Mouse (Mus musculus): ENCODE results near the gene Fbf1.

Fbf1 gene

DNA sequence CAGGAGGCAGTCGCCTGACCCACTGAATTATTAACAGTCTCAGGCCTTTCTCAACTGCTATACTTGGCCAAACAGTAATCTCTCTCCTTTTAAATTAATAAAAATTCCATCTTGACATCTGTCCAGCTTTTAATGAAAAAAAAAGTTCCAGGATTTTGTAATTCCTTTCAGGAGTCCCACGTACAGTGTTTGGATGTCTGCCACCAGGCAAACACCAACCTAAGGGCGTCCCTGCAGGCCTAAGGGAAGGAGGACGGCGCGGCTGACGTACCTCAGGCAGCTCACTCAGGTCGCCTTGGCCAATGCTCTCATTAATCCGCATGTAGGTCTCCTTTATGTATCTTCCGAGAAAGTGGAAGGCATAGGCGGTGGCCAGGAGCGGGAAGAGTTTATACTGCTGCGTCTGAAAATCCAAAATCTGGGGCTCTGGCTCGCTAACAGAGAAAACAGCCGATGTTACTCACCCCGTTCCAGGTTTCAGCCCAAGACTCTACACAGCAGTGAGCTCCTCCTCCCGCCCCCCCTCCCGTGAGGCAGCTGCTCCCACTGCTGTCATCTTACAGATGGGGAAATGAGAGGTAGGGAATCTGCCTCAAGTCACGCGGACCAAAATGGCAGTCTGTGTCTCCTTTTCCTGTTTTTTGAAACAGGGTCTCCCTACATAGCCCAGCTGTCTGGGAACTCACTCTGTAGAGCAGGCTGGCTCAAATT, 10.6 kb upstream of the Fbf1 start:
- no peak for DNase-seq (ENCODE audit: low read depth, low spot score)

DNA sequence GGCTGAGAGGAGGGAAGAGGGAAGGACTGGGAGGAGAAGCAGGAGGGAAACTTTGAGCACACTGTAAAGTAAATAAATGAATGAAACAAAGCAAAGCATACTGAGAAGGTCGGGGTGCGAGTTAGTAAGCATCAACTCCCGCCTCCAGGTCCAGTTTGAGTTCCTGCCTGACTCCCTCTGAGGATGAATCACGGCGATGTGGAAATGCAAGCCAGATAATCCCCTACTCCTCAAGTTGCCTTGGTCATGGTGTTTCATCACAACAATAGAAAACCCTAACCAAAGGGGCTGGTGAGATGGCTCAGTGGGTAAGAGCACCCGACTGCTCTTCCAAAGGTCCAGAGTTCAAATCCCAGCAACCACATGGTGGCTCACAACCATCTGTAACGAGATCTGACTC, 8.0 kb upstream of the Fbf1 start:
- DNase-seq (ENCODE audit: low read depth, low spot score): no peak

DNA sequence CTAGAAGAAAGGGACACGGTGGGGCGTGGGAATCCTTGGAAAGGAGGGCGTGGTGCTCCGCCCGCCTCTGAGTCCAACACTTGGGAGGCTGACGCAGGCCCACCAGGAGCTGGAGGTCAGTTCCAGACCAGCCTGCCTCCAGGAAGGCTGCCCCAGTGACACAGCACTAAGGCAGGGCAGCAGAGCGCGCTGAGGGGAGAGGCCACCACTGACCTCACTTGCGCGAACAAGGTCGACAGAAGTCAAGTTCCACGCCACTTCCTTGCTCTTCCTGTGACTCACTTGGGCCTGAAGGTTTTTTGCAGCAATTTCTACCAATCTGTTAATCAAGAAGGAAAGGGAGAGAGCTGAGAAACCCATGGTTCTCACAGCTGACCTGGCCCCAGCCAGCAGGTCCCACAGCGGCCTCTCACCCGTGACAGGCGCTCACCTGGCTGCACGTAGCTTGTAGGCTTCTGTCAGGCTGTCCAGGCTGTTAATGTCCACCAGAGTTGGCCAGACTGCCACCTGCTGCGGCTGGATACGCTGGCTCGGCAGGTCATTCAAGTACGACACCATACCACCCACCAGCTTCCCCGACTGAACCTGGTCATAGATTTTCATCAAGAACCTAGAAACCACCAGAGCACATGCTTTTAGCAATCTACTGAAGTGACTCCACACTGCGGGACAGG, 6.9 kb upstream of the Fbf1 start:
- DNase-seq (ENCODE audit: low read depth, low spot score): no peak

DNA sequence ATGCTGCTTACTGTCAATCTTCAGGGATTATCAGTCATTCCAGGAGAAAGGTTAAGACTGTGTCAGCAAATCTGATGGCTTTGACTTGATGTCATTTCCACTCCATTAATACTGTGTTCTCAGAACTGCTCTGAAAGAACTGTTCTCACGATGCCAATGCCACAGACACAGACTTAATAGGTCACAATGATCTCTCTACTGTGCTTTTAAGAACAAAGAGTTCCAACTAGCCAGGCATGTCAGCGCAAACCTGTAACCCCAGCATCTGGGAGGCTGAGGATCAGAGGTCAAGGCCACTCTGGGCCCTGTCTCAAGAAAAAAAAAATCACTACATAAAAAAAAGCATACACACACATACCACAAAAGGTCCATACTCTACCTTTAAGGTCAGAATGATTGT, 4.0 kb upstream of the Fbf1 start:
- no peak for DNase-seq (ENCODE audit: low read depth, low spot score)

DNA sequence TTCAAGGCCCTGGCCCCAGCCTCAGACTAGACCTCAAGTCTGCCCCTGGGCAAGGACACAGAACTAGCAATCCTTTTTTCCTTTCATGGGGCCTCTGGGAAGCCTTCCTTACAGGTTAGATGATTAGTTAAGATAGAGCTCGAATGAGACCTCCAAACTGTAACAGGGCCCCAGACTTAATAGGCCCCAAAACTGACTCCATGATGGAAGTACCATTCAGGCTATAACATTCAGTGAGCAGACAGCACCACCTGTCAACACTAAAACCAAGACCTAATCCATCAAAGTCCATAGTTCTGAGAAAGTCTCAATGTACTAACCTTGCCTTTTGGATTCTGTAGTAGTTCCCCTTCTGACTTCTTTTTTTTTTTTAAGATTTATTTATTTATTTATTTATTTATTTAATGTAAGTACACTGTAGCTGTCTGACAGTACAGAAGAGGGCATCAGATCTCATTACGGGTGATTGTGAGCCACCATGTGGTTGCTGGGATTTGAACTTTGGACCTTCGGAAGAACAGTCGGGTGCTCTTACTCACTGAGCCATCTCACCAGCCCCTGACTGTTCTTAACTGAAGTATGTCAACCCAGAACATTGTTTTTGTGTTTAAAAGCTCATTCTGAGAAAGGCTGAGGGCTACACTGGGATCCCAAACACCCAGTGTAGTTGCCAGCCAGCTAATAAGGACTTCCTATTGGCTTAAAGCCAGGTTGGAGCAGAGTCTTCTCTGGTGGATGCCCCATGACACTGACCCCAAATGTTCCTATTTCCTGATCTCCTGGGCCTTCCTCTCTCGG, 2.2 kb upstream of the Fbf1 start:
- DNase-seq (ENCODE audit: low read depth, low spot score): no peak

DNA sequence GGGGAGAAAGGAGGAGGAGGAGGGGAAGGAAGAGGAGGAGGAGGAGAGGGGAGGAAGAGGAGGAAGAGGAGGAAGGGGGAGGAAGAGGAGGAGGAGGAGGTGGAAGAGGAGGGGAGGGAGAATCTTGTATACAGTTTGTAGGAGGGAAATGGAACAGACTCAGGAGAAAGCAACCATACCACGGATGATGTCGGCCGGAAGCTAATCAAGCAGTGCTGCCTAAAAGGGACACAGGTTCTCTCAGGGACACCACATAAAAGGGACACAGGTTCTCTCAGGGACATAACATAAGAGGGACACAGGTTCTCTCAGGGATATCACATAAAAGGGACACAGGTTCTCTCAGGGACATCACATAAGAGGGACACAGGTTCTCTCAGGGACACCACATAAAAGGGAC, 1.2 kb upstream of the Fbf1 start:
- no peak for DNase-seq (ENCODE audit: low read depth, low spot score)

DNA sequence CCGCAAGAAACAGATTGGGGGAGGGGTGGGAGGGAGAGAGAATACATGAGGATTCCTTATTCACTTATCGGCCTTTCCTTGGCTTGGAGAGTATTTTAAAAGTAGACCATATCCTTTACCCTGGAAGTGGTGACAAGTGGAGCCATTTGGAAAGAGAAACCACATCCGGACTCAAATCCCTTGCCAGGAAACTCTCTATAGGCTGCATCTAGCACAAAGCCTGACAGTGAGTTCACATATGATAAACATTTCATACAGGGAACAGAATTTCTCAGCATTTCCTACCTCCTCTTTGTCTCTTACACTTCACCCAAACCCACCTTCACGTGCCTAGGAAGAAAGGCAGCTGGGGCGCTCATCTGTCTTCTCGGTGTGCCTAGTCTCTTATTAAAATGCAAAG, 734 bp downstream of the Fbf1 start:
- DNase-seq (ENCODE audit: low read depth, low spot score): peak; percentile 36

DNA sequence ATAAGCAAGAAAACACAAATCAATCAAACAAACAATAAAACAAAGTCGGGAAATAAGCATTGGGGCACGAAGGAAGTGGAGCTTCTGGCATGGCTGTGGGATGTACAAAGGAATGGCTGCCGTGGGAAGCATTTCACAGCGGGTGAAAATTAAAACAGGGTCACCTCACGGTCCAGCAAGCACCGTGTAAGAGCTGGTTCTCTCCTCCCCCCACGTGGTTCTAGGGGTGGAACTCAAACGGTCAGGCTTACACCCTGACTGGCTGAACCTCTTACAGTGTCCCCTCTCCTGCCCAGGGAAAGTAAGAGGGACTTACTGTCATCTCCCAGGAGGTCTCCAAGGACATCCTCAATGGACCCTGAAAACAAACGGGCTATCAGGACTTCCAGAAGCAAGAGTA, 5.0 kb downstream of the Fbf1 start:
- DNase-seq (ENCODE audit: low read depth, low spot score): no peak

DNA sequence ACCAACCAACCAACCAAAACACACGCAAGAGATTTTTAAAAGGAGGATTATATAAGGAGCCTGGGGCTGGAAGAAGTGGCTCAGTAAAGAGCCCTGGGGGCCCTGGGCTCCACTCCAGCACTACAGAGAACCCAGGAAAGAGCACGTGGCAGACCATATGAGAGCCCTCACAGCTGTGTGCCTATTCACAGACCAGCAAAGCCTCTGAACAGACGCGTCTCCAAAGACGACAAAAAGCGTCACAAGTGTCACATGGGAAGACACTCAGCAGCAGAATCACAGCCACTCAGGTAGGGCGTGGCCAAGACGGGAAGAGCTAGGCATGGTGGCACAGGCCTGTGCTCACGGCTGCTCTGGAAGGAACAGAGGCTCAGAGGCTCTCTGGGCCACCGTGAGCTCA, 5.8 kb downstream of the Fbf1 start:
- DNase-seq (ENCODE audit: low read depth, low spot score): no peak

DNA sequence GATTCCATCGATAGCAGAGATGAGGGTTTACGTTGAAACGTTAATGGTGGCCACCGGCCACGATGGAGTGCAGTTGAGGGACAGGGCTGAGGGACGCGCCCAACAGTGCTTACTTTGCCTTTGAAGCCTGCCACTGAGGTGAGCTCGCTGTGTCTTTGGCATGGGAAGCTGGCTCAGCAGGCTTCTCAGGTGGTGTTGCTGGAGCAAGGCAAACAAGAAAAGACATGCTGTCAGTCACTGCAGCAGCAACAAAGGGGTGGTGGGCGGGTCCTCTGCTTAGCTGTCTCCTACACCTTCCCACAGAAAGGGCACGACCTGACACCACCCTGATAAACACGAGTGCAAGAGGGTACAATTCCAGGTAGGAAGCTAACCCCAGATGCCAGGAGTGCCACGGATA, 6.7 kb downstream of the Fbf1 start:
- DNase-seq (ENCODE audit: low read depth, low spot score): no peak

DNA sequence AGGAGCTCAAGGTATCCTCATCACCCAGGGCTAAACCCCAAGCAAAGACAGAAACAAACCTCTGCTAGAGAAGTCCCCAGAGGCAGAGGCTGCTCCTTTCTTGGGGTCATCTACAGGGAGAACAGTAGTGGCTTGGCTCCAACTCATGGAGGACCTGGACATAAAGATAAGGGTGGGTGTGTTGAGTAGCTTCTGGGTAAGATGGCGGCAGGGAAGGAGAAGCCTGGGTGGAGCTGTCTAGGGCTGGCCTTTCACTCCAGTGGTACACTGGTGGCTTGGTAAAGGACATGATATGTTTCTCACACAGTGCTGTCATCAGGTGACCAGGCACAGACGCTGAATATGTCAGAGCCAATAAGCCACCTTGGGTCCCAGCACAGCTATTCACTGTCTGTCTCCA, 17.0 kb downstream of the Fbf1 start:
- no peak for DNase-seq (ENCODE audit: low read depth, low spot score)

DNA sequence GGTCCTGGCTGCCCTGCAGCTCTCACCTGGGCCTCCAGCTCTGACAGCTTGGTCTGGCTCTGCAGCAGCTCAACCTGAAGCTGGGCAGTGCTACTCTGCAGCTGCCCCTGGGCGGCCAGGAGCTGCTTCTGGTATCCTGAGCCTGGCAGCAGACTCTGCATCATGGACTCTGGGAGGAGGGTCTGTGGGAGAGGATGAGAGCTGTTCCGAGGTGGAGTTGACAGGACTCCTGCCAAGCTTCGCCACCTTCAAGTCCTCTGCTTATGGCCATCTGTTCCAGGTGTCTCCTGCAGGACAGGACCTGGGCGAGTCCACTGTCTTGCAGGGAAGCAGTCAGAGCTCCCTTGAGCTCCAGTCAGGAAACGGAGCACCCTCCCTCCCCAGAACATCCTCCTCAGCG, 18.6 kb downstream of the Fbf1 start:
- no peak for DNase-seq (ENCODE audit: low read depth, low spot score)

DNA sequence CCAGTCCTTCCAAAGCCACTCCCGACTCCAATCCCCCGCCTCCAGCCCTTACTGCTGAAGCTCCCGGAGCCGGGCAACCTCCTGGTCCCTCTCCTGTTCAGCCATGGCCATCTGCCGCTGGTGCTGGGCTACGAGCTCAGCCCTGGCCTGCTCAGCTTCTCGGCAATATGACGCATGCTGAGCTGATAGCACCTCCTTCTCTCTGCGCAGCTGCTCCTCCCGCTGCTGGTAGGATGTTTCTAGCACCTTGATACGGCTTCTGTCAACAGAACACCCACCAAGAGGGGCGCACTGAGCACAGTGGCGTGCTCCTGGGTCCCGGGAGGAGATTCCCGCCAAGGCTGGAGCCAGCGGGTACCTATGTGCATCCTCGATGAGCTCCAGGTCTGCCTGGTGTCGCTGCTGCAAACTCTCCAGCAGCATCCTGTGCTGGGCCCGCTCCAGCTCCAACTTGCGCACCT, 19.2 kb downstream of the Fbf1 start:
- no peak for DNase-seq (ENCODE audit: low read depth, low spot score)

DNA sequence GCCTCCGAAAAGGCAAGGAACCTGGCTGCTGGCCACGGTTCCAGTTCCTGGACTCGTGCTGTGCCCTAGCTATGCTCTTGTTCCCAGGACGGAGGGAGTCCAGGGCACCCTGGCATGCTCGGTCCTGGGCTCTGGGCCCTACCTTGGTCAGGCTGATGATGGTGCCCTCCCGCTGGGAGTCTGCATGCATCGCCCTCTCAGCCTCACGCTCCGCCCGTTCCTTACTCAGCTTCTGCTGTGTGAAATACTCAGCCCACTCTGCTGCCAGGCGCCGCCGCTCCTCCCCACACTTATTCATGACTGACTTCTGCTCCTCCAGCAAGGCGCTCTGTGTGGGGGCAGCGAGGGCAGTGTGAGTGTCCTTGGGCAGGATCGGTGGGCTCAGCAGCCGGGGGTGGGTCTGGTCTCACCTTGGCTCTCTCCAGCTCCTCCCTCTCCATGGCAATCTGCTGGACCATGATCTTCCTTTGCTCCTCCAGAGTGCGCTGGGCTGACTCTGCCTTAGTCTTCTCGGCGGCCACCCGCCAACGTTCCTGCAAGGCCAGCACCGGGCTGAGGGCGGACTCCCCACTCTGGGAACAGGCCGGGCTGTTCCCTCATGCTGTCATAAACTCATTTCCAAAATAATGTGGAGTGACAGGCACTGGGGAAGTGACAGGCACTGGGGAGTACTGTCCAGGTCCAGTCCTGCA, 21.5 kb downstream of the Fbf1 start:
- no peak for DNase-seq (ENCODE audit: low read depth, low spot score)

DNA sequence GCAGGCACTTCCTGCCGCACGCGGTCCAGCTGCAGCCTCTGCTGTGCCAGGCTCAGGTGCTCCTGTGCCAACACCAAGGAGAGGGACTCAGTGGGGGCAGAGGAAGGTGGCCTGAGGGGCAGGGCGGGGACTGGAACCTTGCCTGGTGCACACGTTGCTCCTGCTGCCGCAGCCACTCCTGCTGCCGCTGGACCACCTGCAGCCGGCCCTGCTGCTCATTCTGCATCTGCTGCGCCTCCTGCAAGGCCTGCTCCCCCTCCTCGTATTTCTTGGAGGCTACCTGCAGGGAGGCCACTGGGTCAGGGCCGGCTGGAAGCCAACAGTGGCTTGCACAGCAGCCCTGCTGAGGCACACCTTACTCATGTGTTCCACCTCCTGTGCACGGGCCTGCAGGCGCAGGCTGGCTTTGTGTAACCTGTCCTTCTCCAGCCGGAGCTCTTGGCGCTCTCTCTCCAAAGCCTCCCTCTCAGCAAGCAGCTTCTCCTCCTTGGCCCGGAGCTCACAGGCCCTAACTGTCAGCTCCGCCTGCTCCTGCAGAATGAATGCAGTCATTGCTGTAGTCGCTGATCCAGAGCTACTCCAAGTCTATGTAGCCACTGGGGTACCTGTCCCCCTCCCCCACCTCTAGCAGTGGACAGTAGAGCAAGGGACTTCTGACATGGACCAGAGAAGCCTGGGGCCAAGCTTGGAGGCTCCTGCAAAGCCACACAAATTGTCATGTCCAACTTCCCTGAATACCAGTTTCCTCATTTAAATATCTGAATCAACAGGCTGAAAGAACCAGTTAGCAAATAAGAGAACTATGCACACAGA, 22.3 kb downstream of the Fbf1 start:
- DNase-seq (ENCODE audit: low read depth, low spot score): no peak

DNA sequence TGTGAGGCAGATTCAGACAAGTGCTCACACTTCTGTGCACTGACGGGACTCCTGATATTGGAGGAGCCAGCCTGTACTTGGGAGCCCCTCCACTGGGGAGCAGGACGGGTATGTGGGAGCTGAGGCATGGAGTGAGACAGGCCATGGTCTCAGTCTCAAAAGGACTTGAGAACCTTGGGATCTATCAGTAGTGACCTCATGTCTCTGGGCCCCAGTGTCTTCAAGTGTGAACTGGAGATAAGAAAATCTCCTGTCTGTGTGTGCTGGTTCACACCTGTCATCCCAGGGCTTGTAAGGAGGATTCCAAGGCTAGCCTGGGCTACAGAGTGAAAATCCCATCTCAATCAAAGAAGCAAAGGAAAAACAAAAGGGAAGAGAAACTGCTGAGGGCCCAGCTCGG, 24.5 kb downstream of the Fbf1 start:
- DNase-seq (ENCODE audit: low read depth, low spot score): no peak

DNA sequence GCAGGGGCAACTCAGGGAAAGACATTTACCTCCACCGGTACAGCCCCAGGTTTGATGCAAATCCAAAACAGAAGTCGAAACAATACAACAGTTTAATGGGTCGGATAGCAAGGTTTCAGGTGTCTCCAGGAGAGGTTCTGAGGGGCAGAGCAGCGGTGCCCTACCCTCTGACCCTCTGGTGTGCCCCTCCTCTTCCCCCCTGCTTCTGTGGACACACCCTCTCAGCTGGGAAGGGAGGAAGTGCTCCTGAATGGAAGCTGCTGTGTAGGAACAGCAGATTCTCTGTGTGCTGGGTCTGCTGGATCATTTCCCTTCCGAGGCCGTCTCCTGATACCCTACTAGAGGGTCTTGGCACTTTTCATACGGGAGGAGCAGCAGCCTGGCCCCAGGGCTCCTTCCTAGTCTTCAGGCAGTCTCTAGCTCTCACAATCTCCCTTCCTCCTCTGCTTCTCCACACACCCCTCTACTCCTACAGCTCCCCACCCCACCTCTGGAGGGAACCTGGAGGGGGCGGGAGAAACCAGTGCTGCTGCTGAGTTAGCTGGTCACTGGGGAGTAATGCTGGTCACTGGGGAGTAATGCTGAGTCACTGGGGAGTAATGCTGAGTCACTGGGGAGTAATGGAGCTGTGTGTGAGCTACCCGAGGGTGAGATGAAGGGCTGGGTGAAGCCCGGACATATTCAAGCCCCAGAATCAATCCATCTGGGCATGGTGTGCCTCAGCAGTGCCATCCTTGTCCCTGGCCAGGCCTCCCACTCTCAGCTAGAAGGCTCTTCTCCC, 25.6 kb downstream of the Fbf1 start:
- no peak for DNase-seq (ENCODE audit: low read depth, low spot score)

DNA sequence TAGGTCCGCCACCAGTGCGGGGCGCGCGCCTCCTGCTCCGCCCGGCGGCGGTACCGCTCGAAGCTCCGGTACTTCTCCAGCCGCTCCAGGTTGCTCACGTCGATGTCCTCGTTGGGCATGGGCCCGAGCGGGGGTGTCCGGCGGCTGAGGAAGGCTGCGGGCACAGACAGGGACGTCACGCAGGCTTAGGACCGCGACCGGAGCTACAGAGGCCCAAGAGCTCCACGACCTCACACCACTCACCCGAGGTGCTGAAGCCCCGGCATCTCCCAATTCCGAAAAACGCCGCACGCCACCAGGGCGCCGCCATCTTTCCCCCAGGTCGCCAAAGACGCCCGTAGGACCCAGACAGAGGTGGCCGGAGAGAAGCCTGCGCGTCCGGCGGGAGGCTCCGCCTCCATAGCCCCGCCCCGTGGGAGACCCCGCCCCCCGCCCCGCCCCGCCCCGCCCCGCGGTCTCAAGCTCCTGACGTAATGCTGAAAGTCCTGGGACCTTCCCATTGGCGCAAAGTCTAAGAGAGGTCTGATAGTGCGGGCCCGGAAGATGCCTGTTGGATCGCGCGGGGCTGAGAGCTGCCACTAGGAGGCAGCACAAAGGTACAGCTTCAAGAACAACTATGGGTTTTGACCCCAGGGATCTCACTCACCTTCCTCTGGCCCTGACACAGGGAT, 29.4 kb downstream of the Fbf1 start, which contains the start of gene Mrpl38:
Gene Mrpl38, minus strand, starts transcription at position 401 of the 671 bp plus-strand sequence.
- peak; percentile 95 for DNase-seq (ENCODE audit: low read depth, low spot score)

DNA sequence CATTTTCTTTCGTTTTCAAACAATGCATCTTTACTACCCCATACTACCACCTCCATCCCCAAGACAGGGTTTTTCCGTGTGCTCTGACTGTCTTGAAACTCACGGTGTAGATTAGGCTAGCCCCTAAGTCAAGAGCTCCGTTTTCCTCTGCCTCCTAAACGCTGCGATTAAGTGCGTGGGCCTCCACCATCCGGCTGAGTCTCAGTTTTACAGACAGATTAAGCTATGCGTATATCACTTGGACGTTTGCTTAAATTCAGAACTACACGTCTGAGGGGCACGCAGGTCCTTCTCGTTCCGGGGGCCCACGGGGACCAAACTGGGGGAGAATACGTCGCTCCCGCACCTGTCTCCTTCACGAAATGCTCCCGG, 29.9 kb downstream of the Fbf1 start:
- DNase-seq (ENCODE audit: low read depth, low spot score): no peak

DNA sequence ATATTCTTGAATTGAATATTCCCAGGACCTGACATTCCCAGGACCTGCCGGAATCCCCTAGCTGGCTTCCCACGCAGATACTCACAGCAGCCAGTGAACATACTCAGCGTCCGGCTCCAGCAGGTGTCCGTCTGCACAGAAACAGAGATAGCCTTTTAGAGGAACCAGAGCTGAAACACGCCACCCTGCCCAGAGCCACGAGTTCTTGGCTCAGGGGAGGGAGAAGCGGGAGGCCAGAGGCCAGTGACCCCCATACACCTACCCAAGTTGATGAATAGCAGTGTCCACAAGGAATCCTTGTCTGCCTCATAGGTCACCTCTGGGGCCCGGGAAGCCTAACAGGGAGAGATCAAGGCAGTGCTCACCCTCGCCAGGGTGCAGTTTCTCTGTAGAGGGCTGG, 33.8 kb downstream of the Fbf1 start:
- DNase-seq (ENCODE audit: low read depth, low spot score): no peak
